Mouse (Mus musculus): ENCODE results near the gene Smg6.

- TF ChIP-seq CTCF (IDR thresholded peaks at IDR 0.05; ENCODE audit: low read depth, low read length) (no peak), EP300 (IDR thresholded peaks at IDR 0.05; ENCODE audit: insufficient read depth, low read depth, low read length) (no peak), POLR2A (IDR thresholded peaks at IDR 0.05; ENCODE audit: insufficient read depth, low read length) (no peak)
These were observed 237.8 kb downstream of the Smg6 start for GRCm38 (mm10) chr11:75163379-75163778.

Data from ES-Bruce4 (cell line).